Mouse (Mus musculus) retina, postnatal 7 days (tissue): ENCODE measurements around the gene Lrba.

ENCODE experiments used
- DNase-seq: peaks from one replicate; pipeline ENCODE4 v3.0.0-alpha.2; 2012; ENCODE audit warnings: low read depth, low spot score

Gene Lrba

GRCm38 (mm10) chr3:86668146-86668545 lies 443.7 kb downstream of the Lrba start:
- no peak for DNase-seq

- DNase-seq: no peak
These were observed 453.2 kb downstream of the Lrba start for GRCm38 (mm10) chr3:86677573-86678155.

- DNase-seq: no peak
These were observed 463.2 kb downstream of the Lrba start for GRCm38 (mm10) chr3:86687571-86688209.

- DNase-seq: no peak
These were observed 464.0 kb downstream of the Lrba start for GRCm38 (mm10) chr3:86688438-86688837.

- DNase-seq: no peak
These were observed 464.8 kb downstream of the Lrba start for GRCm38 (mm10) chr3:86689305-86689704.

- no peak for DNase-seq
These were observed 468.3 kb downstream of the Lrba start for GRCm38 (mm10) chr3:86692779-86693178.

GRCm38 (mm10) chr3:86693553-86693952 lies 469.1 kb downstream of the Lrba start:
- DNase-seq: no peak

- DNase-seq: no peak
These were observed 474.5 kb downstream of the Lrba start for GRCm38 (mm10) chr3:86698947-86699346.

GRCm38 (mm10) chr3:86701163-86701563 lies 476.7 kb downstream of the Lrba start:
- DNase-seq: peak; percentile 23

- no peak for DNase-seq
These were observed 485.0 kb downstream of the Lrba start for GRCm38 (mm10) chr3:86709472-86709871.

GRCm38 (mm10) chr3:86711530-86711929 lies 487.1 kb downstream of the Lrba start:
- DNase-seq: no peak

- no peak for DNase-seq
These were observed 488.3 kb downstream of the Lrba start for GRCm38 (mm10) chr3:86712758-86713157.

- DNase-seq: no peak
These were observed 490.0 kb downstream of the Lrba start for GRCm38 (mm10) chr3:86714446-86714845.

GRCm38 (mm10) chr3:86723415-86724298 lies 499.2 kb downstream of the Lrba start:
- DNase-seq: no peak

- no peak for DNase-seq
These were observed 500.6 kb downstream of the Lrba start for GRCm38 (mm10) chr3:86725113-86725512.

GRCm38 (mm10) chr3:86738831-86739230 lies 514.4 kb downstream of the Lrba start:
- DNase-seq: no peak

GRCm38 (mm10) chr3:86739745-86740144 lies 515.3 kb downstream of the Lrba start:
- DNase-seq: no peak

- no peak for DNase-seq
These were observed 520.9 kb downstream of the Lrba start for GRCm38 (mm10) chr3:86745348-86745747.

GRCm38 (mm10) chr3:86745769-86746512 lies 521.5 kb downstream of the Lrba start:
- no peak for DNase-seq

GRCm38 (mm10) chr3:86750652-86751051 lies 526.2 kb downstream of the Lrba start:
- DNase-seq: no peak

GRCm38 (mm10) chr3:86754178-86754577 lies 529.7 kb downstream of the Lrba start:
- no peak for DNase-seq
